Mouse (Mus musculus): ENCODE data around the gene Gm973.

DNA sequence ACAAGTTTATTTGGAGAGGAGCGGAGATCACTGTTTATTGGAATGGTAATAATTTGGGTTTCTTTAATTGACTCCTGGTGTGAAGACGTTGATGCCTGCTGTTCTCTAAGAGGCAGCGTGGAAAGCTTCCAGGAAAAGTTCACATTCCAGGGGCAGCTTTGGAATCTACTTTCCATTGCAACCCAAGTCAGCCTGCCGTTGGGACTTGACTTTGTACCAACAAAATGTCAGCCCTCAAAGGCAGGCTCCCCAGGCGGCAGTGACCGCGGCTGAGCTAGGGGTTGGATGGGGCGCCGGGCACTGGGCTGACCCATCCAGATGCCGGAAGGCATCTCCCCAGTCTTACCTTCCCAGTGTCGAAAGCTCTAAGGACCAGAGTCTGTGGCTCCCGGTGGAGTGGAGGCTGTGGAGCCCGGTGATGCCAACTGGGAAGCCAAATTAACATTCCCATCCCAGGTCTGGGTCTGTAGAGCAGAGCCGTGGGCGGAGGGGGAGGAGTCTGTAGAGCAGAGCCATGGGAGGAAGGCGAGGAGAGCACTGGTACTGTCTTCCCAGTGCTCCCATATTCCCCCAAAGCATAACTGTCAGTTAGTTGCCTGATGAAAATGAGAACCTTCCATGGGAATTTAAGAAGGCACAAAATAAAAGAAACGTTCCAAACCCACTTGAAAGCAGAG, 7.5 kb upstream of the Gm973 start:
- no peak for TF ChIP-seq POLR2A (IDR thresholded peaks at IDR 0.05; ENCODE audit: low read depth, low read length)
- no peak for TF ChIP-seq CTCF (conservative IDR thresholded peaks at IDR 0.05 in 1 of 2, IDR thresholded peaks at IDR 0.05 in 1 of 2; ENCODE audit: low read depth in 2 of 2, low read length in 2 of 2)
- TF ChIP-seq POLR2AphosphoS2 (IDR thresholded peaks at IDR 0.05; ENCODE audit: low read depth, low read length): no peak
- no peak for TF ChIP-seq EP300 (IDR thresholded peaks at IDR 0.05; ENCODE audit: low read length)
- no peak for TF ChIP-seq ZNF384 (IDR thresholded peaks at IDR 0.05; ENCODE audit: low read depth, low read length)
- TF ChIP-seq ZC3H11A (IDR thresholded peaks at IDR 0.05; ENCODE audit: low read depth, low read length): no peak

Data from CH12.LX (cell line).